In the genomic region with DNA sequence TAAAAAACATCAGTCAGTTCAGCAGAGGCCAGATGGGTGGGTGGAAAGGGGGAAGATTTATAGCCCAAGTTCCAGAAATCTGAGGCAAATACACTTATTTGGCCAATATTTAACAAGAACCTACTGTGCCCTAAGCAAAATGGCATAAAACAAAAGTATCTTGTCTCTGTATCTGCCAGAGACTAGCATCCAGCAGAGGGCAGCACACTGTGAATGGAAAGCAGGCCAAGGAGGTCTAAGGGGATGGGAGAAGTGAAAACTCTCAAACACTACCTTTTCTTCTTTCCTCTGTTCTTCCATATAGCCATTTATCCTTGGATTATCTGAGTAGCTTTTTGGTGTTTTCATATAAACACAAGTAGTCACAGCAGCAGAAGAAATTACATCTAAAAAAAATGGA, we compare ENCODE assay signal across 8 mouse cellular contexts.
DNase-seq lines count a peak whose midpoint lies in the region; ATAC-seq lines count a peak whose summit lies in the region.

No protein-coding gene starts in this region.

- no peaks in the 10 kb centered on the region for H3K36me3 ChIP-seq in hindbrain, embryonic 11.5 days (ENCODE audit: control insufficient read depth, insufficient read depth, low read length)
- H3K36me3 ChIP-seq in hindbrain, embryonic 12.5 days, result no peaks in the 10 kb centered on the region
- no peaks in the 10 kb centered on the region for H3K36me3 ChIP-seq in embryonic facial prominence, embryonic 10.5 days (replicated peaks)

- H3K27me3 ChIP-seq in hindbrain, embryonic 11.5 days (ENCODE audit: control insufficient read depth, insufficient read depth, low read length), result no peaks in the 10 kb centered on the region
- no peaks in the 10 kb centered on the region for H3K27me3 ChIP-seq in hindbrain, embryonic 12.5 days
- no peaks in the 10 kb centered on the region for H3K27me3 ChIP-seq in embryonic facial prominence, embryonic 10.5 days (replicated peaks; ENCODE audit: low read depth, poor library complexity, severe bottlenecking)

- no peaks in the 10 kb centered on the region for H3K9me3 ChIP-seq in hindbrain, embryonic 11.5 days (ENCODE audit: control insufficient read depth, low read length)
- no peaks in the 10 kb centered on the region for H3K9me3 ChIP-seq in hindbrain, embryonic 12.5 days (replicated peaks)
- no peaks in the 10 kb centered on the region for H3K9me3 ChIP-seq in embryonic facial prominence, embryonic 10.5 days

- no peak overlapping the region for H3K9ac ChIP-seq in hindbrain, embryonic 11.5 days (ENCODE audit: low read depth, low read length)
- no peak overlapping the region for H3K9ac ChIP-seq in hindbrain, embryonic 12.5 days

- no peak overlapping the region for H3K4me3 ChIP-seq in hindbrain, embryonic 11.5 days (ENCODE audit: low read depth, low read length)
- H3K4me3 ChIP-seq in hindbrain, embryonic 12.5 days, result no peak overlapping the region
- no peak overlapping the region for H3K4me3 ChIP-seq in embryonic facial prominence, embryonic 10.5 days

- ATAC-seq in hindbrain, embryonic 11.5 days (ENCODE audit: low FRiP score), result 0 out of 2 replicates have a peak, but pooled peaks have one; percentile 35
- ATAC-seq in hindbrain, embryonic 12.5 days (ENCODE audit: low FRiP score), result no peak

- peak; percentile 64 for DNase-seq in hindbrain, embryonic 11.5 days (ENCODE audit: low spot score)
- peak; percentile 61 for DNase-seq in 416B (ENCODE audit: low read depth)
- peak; percentile 45 for DNase-seq in R1 (ENCODE audit: low read depth, low spot score)
- DNase-seq in embryonic facial prominence, embryonic 10.5 days (ENCODE audit: low spot score), result peak; percentile 56
- DNase-seq in layer of hippocampus, postnatal 14 days (ENCODE audit: low spot score in 2 of 2), result peak; percentile 7 to 34
- peak; percentile 61 for DNase-seq in retina, postnatal 1 day
- no peak for DNase-seq in thymus, postnatal 25 days

- no peak overlapping the region for H3K27ac ChIP-seq in hindbrain, embryonic 11.5 days (ENCODE audit: low read depth, low read length)
- H3K27ac ChIP-seq in hindbrain, embryonic 12.5 days, result no peak overlapping the region
- no peak overlapping the region for H3K27ac ChIP-seq in embryonic facial prominence, embryonic 10.5 days (replicated peaks)

- no peaks in the 10 kb centered on the region for H3K4me1 ChIP-seq in hindbrain, embryonic 11.5 days (replicated peaks; ENCODE audit: control insufficient read depth, insufficient read depth, low read length)
- H3K4me1 ChIP-seq in hindbrain, embryonic 12.5 days, result no peaks in the 10 kb centered on the region
- H3K4me1 ChIP-seq in embryonic facial prominence, embryonic 10.5 days, result no peaks in the 10 kb centered on the region

- no peak overlapping the region for H3K4me2 ChIP-seq in hindbrain, embryonic 11.5 days (replicated peaks; ENCODE audit: low read depth, low read length)
- H3K4me2 ChIP-seq in hindbrain, embryonic 12.5 days (replicated peaks), result no peak overlapping the region
